Mouse (Mus musculus) spleen, adult 2 months (tissue): ENCODE measurements around the gene Abr. TPM values are rescaled to one million over a fixed set of nuclear protein-coding genes. Genes with fewer than 3 reads are reported as not detected.

Experiments
- DNase-seq, 2 experiments: peaks; one replicate each; pipeline versions ENCODE4 v3.0.0 to v3.0.0-alpha.2; 2012 to 2021; ENCODE audit warnings: low spot score in 2 of 2, low read depth in 1 of 2
- H3K27ac ChIP-seq: fragments of 200-500 bp; 2 replicates; pipeline ENCODE4 v1.5.1; 2012; ENCODE audit warnings: low read length, inconsistent platforms; ENCODE audit not compliant: insufficient read depth
- H3K27me3 ChIP-seq: fragments of 200-500 bp; 2 replicates; pipeline ENCODE4 v1.6.1; 2012; ENCODE audit warnings: mild to moderate bottlenecking, moderate library complexity, low read length, inconsistent platforms; ENCODE audit not compliant: control insufficient read depth, insufficient read depth
- H3K36me3 ChIP-seq: fragments of 200-500 bp; 2 replicates; pipeline ENCODE4 v1.6.1; 2012; ENCODE audit warnings: mild to moderate bottlenecking, low read length, inconsistent platforms; ENCODE audit not compliant: control insufficient read depth, insufficient read depth
- H3K4me1 ChIP-seq: fragments of 200-500 bp; 2 replicates; pipeline ENCODE4 v1.6.1; 2011; ENCODE audit warnings: inconsistent platforms; ENCODE audit not compliant: control insufficient read depth, insufficient read depth, insufficient read length
- H3K4me3 ChIP-seq: fragments of 200-500 bp; 2 replicates; pipeline ENCODE4 v1.5.1; 2011; ENCODE audit warnings: mild to moderate bottlenecking, inconsistent platforms; ENCODE audit not compliant: insufficient read depth, insufficient read length; ENCODE audit errors: extremely low read depth
- CTCF ChIP-seq: fragments of 200-500 bp; IDR thresholded peaks from 2 replicates; pipeline ENCODE4 v1.5.1; 2011; ENCODE audit warnings: mild to moderate bottlenecking, inconsistent platforms; ENCODE audit not compliant: insufficient read depth, insufficient read length, insufficient replicate concordance; ENCODE audit errors: extremely low read depth
- POLR2A ChIP-seq: fragments of 200-500 bp; IDR thresholded peaks from 2 replicates; pipeline ENCODE4 v1.6.1; 2011; ENCODE audit warnings: low read depth, low read length, inconsistent platforms
- WGBS: fragments of 180-500 bp; shearing (Covaris S2); methylation state at CpG from one replicate; pipeline ENCODE4 v1.1.7; 2018; 5-methylcytosine and 5-hydroxymethylcytosine counted together
- polyA plus RNA-seq: library from polyadenylated mRNA; depleted of rRNA; stranded (reverse); fragments of >200 nt; gene quantifications from 2 replicates; pipeline ENCODE4 v1.2.3, GENCODE M21; 2012

The Abr gene
- polyA plus RNA-seq, 1 experiment, result 37.2 TPM

- no peaks in the 10 kb centered on the region for H3K27me3 ChIP-seq
- DNase-seq, result no peak
- H3K27ac ChIP-seq, result no peak overlapping the region
- H3K4me3 ChIP-seq, result no peak overlapping the region
- WGBS, result 81% methylated on average over 3 of the region's 3 CpGs
- no peaks in the 10 kb centered on the region for H3K4me1 ChIP-seq
- peaks cover 6% of the 10 kb centered on the region; the same call in 1 of the 2 replicates for H3K36me3 ChIP-seq
- no peak for TF ChIP-seq CTCF
- no peak for TF ChIP-seq POLR2A
These were observed 171.9 kb downstream of the Abr start for GRCm38 (mm10) chr11:76450202-76450561.

- Histone ChIP-seq H3K36me3 (peaks cover 6% of the 10 kb centered on the region; the same call in 1 of the 2 replicates), H3K4me1 (no peaks in the 10 kb centered on the region), H3K27me3 (no peaks in the 10 kb centered on the region), H3K27ac (no peak overlapping the region), H3K4me3 (no peak overlapping the region)
- TF ChIP-seq CTCF (no peak), POLR2A (no peak)
- DNase-seq, result no peak
- 87% methylated on average over 15 of the region's 15 CpGs for WGBS
These were observed 172.5 kb downstream of the Abr start for GRCm38 (mm10) chr11:76449520-76450201.

GRCm38 (mm10) chr11:76446251-76446650 is 175.9 kb downstream of the Abr start:
- DNase-seq, result no peak
- Histone ChIP-seq H3K4me3 (no peak overlapping the region), H3K4me1 (no peaks in the 10 kb centered on the region), H3K27ac (no peak overlapping the region), H3K27me3 (no peaks in the 10 kb centered on the region), H3K36me3 (peaks cover 1% of the 10 kb centered on the region; the same call in 1 of the 2 replicates)
- TF ChIP-seq POLR2A, result no peak
- no peak for TF ChIP-seq CTCF
- 52% methylated on average over 10 of the region's 10 CpGs for WGBS

- H3K4me1 ChIP-seq, result no peaks in the 10 kb centered on the region
- no peak for TF ChIP-seq CTCF
- no peak for TF ChIP-seq POLR2A
- whole genome bisulfite sequencing, result 82% methylated on average over 8 of the region's 8 CpGs
- H3K36me3 ChIP-seq, result peaks cover 1% of the 10 kb centered on the region; the same call in 1 of the 2 replicates
- no peak overlapping the region for H3K4me3 ChIP-seq
- DNase-seq, result no peak
- H3K27me3 ChIP-seq, result no peaks in the 10 kb centered on the region
- no peak overlapping the region for H3K27ac ChIP-seq
These were observed 176.7 kb downstream of the Abr start for GRCm38 (mm10) chr11:76445459-76445858.

GRCm38 (mm10) chr11:76439666-76440065 is 182.4 kb downstream of the Abr start:
- no peak overlapping the region for H3K4me3 ChIP-seq
- H3K36me3 ChIP-seq, result no peaks in the 10 kb centered on the region; the same call in none of the 2 replicates
- DNase-seq, result no peak
- H3K27ac ChIP-seq, result no peak overlapping the region
- H3K27me3 ChIP-seq, result no peaks in the 10 kb centered on the region
- H3K4me1 ChIP-seq, result no peaks in the 10 kb centered on the region
- TF ChIP-seq CTCF (no peak), POLR2A (no peak)
- WGBS, result 76% methylated on average over 3 of the region's 3 CpGs

GRCm38 (mm10) chr11:76436864-76437437 is 185.2 kb downstream of the Abr start:
- H3K27ac ChIP-seq, result no peak overlapping the region
- no peak overlapping the region; the same call in 1 of the 2 replicates for H3K4me3 ChIP-seq
- DNase-seq, result no peak
- H3K36me3 ChIP-seq, result no peaks in the 10 kb centered on the region; the same call in 1 of the 2 replicates
- WGBS, result 79% methylated on average over 28 of the region's 28 CpGs
- no peaks in the 10 kb centered on the region for H3K27me3 ChIP-seq
- no peaks in the 10 kb centered on the region for H3K4me1 ChIP-seq
- TF ChIP-seq POLR2A (no peak), CTCF (no peak)

- no peak for DNase-seq
- no peaks in the 10 kb centered on the region; the same call in 1 of the 2 replicates for H3K36me3 ChIP-seq
- H3K27me3 ChIP-seq, result no peaks in the 10 kb centered on the region
- TF ChIP-seq POLR2A (no peak), CTCF (no peak)
- no peak overlapping the region for H3K27ac ChIP-seq
- H3K4me1 ChIP-seq, result no peaks in the 10 kb centered on the region
- H3K4me3 ChIP-seq, result no peak overlapping the region
- 95% methylated on average over 5 of the region's 5 CpGs for WGBS
These were observed 186.1 kb downstream of the Abr start for GRCm38 (mm10) chr11:76436009-76436408.
